Mouse (Mus musculus) erythroblast, embryonic 14.5 days (primary cell): ENCODE results near the gene Rpl7l1.

Source experiments
- GATA1 ChIP-seq: IDR thresholded peaks from 2 replicates; pipeline ENCODE4 v1.6.1; 2012; ENCODE audit warnings: low read length, inconsistent platforms, mixed read lengths
- TAL1 ChIP-seq: IDR thresholded peaks from 3 replicates; pipeline ENCODE4 v1.6.1; 2012; ENCODE audit warnings: low read length, inconsistent platforms, mixed read lengths

DNA sequence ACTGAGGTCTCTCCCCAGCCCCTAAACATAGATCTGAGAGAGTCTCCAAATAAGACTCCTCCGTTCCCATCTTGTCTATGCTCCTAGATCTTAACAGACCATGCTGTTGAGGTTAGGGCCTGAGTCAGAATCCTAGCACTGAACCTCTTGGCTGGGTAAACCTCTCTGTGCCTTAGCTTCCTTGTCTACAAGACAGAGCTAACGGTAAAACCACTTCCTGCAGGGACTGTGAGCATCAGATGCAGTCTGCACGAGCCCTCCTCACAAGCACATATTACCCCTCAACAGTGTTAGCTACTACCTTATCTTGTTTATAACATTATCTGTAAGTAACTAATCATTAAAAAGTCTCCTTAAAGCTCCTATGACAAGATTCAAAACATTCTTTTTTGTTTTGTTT lies 46.5 kb upstream of the Rpl7l1 start:
- no peak for TF ChIP-seq GATA1
- TF ChIP-seq TAL1, result no peak
